Mouse (Mus musculus) midbrain, embryonic 10.5 days (tissue): ENCODE data around the gene Vtn. TPM values are rescaled to one million over a fixed set of nuclear protein-coding genes. Genes with fewer than 3 reads are reported as not detected.

Experiments used
- DNase-seq: peaks from one replicate; pipeline ENCODE4 v3.0.0-alpha.2; 2017; ENCODE audit warnings: low spot score
- H3K27ac ChIP-seq: fragments of 300-500 bp; sonication (generic); replicated peaks from 2 replicates; pipeline ENCODE4 v1.5.1; 2016; ENCODE audit warnings: mild to moderate bottlenecking
- H3K27me3 ChIP-seq: fragments of 300-500 bp; sonication (generic); 2 replicates; pipeline ENCODE4 v1.6.1; 2016; ENCODE audit warnings: low read depth, mild to moderate bottlenecking; ENCODE audit not compliant: poor library complexity, severe bottlenecking
- H3K36me3 ChIP-seq: fragments of 300-500 bp; sonication (generic); 2 replicates; pipeline ENCODE4 v1.6.1; 2016; ENCODE audit warnings: mild to moderate bottlenecking, moderate library complexity
- H3K4me1 ChIP-seq: fragments of 300-500 bp; sonication (generic); 2 replicates; pipeline ENCODE4 v1.6.1; 2016
- H3K4me3 ChIP-seq: fragments of 300-500 bp; sonication (generic); 2 replicates; pipeline ENCODE4 v1.5.1; 2016; ENCODE audit warnings: mild to moderate bottlenecking, moderate library complexity
- H3K9me3 ChIP-seq: fragments of 300-500 bp; sonication (generic); replicated peaks from 2 replicates; pipeline ENCODE4 v1.6.1; 2016; ENCODE audit warnings: mild to moderate bottlenecking
- WGBS: fragments of 180-500 bp; shearing (Covaris S2); methylation state at CpG from one replicate; pipeline ENCODE4 v1.1.7; 2016; 5-methylcytosine and 5-hydroxymethylcytosine counted together
- polyA plus RNA-seq: library from polyadenylated mRNA; unstranded; fragments of >200 nt; fragmentation: Nextera tagmentation; extraction: Ambion mirVana; gene quantifications from 2 replicates; pipeline ENCODE4 v1.2.1, GENCODE M21; 2016

Gene Vtn
- polyA plus RNA-seq, 1 experiment from 2014 or later: 119 TPM

DNA sequence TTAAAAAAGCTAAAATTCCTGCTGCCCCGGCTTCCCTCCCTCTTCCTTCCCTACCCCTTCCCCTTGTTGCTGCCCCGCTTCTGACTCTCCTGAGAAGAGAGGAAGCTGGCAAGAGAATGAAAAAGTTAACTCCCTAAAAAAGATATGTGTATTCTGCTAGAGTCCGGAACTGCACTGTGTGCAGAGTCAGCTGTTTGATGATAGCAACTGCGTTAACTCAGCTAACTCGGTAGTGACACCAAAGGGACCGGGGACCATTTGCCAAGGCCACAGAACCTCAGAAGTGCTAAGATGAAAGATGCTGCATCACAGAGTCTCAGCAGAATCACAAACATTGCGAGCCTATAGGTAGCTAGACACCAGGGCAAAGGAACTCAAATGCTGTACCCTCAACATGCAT, 31.4 kb upstream of the Vtn start:
- 0 out of 2 replicates have a peak, but pooled peaks cover 8% of the 10 kb centered on the region for H3K27me3 ChIP-seq
- no peak overlapping the region for H3K27ac ChIP-seq
- peaks cover 38% of the 10 kb centered on the region for H3K4me1 ChIP-seq
- H3K36me3 ChIP-seq: peaks cover 27% of the 10 kb centered on the region
- WGBS: 90% methylated on average over 7 of the region's 7 CpGs
- H3K9me3 ChIP-seq: no peaks in the 10 kb centered on the region
- DNase-seq: no peak
- H3K4me3 ChIP-seq: no peak overlapping the region

DNA sequence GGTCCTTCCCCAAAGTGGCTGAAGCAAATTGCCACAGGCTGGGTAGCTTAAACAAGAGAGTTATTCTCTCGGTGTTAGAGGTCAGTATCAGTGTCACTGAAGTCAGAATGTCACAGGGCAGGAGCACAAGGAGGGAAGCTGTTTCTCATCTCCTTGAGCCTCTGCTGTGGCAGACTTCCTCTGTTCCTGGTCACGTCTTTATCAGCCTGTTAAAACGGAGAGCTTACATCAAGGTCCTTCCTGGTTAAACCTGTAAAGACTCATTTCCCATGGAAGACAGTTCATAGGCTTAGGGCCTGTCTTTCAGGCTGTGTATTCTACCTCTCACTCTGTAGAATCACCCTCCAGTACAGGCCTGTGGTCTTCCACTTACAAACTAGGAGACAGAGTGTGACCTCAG, 31.0 kb upstream of the Vtn start:
- H3K4me3 ChIP-seq: no peak overlapping the region
- H3K36me3 ChIP-seq: peaks cover 31% of the 10 kb centered on the region

DNA sequence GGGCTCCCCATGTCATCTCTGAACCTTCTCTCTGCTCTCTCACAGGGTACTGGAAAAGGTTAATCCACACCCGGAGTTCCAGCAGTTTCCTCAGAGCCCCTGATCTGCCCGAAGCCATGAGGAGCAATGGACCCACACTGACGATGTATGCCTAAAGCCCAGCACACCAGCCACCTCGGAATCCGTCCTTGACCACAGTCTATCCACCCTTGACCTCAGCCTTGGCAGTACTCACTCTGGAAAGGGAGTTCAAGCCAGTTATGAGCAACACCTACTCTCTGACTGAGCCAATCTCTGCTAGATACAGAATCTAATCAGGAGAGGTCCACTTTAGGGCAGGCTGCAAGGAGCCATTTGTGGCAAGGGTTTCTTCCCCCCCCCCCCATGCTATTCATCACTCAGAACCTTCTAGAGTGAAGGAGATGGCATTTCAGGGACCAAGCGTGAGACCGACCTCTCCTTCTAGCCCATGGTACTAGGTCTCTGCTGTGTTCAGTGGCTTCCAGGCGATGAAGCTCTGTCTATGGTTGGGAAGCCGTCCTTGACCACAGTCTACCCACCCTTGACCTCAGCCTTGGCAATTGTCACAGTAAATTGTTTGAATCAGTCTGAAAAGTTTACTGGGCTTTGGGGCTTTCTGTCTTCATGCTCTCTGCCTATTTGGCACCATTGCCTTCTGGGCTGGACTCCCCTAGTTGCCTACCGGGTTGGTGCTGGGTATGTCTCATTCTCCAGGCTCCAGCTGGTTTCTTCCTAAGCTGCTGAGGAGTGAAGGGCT, 27.4 kb upstream of the Vtn start:
- peaks cover 48% of the 10 kb centered on the region for H3K36me3 ChIP-seq
- 91% methylated on average over 10 of the region's 10 CpGs for WGBS
- no peaks in the 10 kb centered on the region for H3K9me3 ChIP-seq
- no peaks in the 10 kb centered on the region for H3K27me3 ChIP-seq
- peaks cover 6% of the 10 kb centered on the region for H3K4me1 ChIP-seq
- no peak overlapping the region for H3K4me3 ChIP-seq
- no peak for DNase-seq
- no peak overlapping the region for H3K27ac ChIP-seq

More for the DNA sequence above, 31.0 kb upstream of the Vtn start:
- WGBS: 75% methylated on average over 3 of the region's 3 CpGs
- Histone ChIP-seq H3K27ac (no peak overlapping the region), H3K27me3 (0 out of 2 replicates have a peak, but pooled peaks cover 8% of the 10 kb centered on the region), H3K9me3 (no peaks in the 10 kb centered on the region), H3K4me1 (peaks cover 34% of the 10 kb centered on the region)
- DNase-seq: no peak

DNA sequence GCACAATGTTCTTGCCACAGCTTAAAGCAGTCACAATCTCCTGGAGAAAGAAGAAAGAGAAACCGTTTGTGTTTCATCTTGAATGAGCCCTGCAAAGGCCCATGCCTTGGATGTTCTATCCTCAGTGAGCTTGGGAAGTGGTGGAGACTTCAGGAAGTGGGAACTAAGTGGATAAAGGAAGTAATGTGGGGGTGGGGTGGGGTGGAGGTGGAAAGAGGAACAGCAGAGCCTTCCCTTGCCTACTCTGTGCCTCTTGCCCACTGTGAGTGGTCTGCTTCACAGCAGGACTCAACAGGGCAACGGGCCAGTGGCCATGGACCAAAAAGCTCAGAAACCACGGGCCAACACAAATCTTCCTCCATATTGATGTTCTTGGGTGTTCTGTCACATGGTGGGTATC, 23.6 kb upstream of the Vtn start:
- H3K36me3 ChIP-seq: peaks cover 45% of the 10 kb centered on the region
- no peak for DNase-seq
- H3K27me3 ChIP-seq: no peaks in the 10 kb centered on the region
- H3K4me1 ChIP-seq: no peaks in the 10 kb centered on the region
- no peak overlapping the region for H3K4me3 ChIP-seq
- H3K9me3 ChIP-seq: no peaks in the 10 kb centered on the region
- WGBS: 89% methylated on average over 3 of the region's 3 CpGs
- no peak overlapping the region for H3K27ac ChIP-seq

DNA sequence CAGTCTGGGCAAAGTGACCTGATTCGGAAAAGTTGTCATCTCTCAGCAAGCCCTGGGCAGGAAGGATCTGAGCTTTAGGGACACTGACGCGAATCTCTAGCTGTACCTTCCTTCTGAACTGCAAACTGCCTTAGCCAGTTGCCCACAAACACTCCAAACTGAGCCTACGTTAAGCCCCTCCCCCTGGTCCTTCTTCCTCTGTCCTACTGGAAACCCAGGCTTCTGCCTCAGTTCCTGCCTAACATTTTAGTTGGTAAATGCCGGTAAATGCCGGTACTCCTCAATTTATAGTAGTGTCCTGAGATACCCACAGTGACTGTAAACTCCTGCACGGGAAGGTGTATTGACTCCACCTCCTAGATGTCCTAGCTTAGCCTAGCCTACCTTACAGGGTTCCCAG, 15.3 kb upstream of the Vtn start:
- peaks cover 51% of the 10 kb centered on the region for H3K27me3 ChIP-seq
- no peak overlapping the region for H3K4me3 ChIP-seq
- WGBS: 63% methylated on average over 7 of the region's 7 CpGs
- H3K9me3 ChIP-seq: no peaks in the 10 kb centered on the region
- peaks cover 6% of the 10 kb centered on the region for H3K4me1 ChIP-seq
- H3K36me3 ChIP-seq: peaks cover 48% of the 10 kb centered on the region
- DNase-seq: no peak
- H3K27ac ChIP-seq: no peak overlapping the region

DNA sequence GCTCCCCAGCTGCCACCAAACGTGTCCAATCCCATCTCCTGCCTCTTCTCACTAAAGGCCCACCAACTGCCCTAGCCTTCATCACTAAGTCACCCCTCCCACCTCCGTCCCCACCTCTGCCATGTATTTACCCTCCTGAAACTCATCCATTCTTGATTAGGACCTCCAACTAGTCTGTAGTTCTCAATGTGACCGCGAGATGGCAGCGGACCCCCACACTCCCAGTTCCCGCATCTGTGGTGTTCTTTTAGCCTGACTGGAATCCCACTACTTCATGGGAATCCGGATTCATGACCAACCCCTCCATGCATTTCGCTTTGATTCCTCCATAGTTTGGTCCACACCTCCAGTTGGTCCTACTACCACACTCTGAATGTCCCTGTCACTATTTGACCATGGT, 10.7 kb upstream of the Vtn start:
- H3K4me3 ChIP-seq: 0 out of 2 replicates have a peak overlapping the region, but pooled peaks have one; percentile 20
- H3K9me3 ChIP-seq: no peaks in the 10 kb centered on the region
- peaks cover 20% of the 10 kb centered on the region for H3K4me1 ChIP-seq
- H3K27ac ChIP-seq: no peak overlapping the region
- peaks cover 86% of the 10 kb centered on the region for H3K27me3 ChIP-seq
- peaks cover 24% of the 10 kb centered on the region for H3K36me3 ChIP-seq
- DNase-seq: peak; percentile 81
- WGBS: 3% methylated on average over 8 of the region's 8 CpGs

DNA sequence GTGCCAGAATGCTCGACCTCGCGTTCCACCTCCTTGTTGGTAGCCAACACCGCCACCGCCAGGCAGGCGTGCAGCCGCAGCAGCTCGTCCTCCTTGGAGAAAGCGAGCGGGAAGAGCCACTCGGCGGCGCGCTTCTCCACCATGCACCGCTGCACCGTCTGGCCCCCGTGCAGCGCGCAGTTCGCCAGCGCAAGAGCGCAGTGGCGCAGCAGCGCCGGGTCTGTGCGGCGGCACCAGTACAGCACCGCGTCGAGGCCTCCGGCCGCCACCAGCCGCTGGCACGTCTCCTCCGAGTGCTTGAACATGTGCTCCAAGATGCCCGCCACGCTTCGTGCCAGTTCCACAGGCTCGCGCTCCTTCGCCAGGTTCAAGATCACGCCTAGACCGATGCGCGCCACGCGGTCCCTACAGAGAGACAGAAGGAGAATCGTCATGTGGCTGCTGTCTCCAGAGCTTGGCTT, 8.1 kb upstream of the Vtn start:
- H3K4me1 ChIP-seq: peaks cover 24% of the 10 kb centered on the region
- H3K9me3 ChIP-seq: no peaks in the 10 kb centered on the region
- DNase-seq: peak; percentile 74
- H3K27ac ChIP-seq: peak overlapping the region; percentile 55; the same call in 1 of the 2 replicates
- 8% methylated on average over 48 of the region's 48 CpGs for WGBS
- H3K27me3 ChIP-seq: peaks cover 94% of the 10 kb centered on the region
- peak overlapping the region; percentile 50 for H3K4me3 ChIP-seq
- H3K36me3 ChIP-seq: peaks cover 19% of the 10 kb centered on the region

DNA sequence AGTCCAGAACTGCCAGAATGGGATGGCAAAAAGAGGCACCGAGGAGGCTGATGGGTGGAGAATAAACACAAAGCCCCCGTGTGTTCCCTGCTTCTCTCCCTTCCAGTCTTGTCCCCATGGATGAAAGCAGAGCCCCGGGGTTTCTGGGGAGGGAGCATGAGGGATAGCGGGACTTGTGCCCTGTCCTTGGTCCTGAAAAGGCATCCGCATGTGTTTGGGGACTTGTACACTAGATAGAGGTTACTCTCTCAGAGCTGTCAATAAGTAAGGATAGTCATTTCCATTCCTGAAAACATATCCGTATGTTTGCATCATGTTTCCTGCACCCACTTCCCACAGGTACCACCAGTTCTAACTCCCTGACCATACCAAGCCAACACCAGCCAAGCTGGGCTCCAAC, 3.0 kb upstream of the Vtn start:
- DNase-seq: peak; percentile 51
- 6% methylated on average over 6 of the region's 6 CpGs for WGBS
- peak overlapping the region; percentile 73 for H3K4me3 ChIP-seq

DNA sequence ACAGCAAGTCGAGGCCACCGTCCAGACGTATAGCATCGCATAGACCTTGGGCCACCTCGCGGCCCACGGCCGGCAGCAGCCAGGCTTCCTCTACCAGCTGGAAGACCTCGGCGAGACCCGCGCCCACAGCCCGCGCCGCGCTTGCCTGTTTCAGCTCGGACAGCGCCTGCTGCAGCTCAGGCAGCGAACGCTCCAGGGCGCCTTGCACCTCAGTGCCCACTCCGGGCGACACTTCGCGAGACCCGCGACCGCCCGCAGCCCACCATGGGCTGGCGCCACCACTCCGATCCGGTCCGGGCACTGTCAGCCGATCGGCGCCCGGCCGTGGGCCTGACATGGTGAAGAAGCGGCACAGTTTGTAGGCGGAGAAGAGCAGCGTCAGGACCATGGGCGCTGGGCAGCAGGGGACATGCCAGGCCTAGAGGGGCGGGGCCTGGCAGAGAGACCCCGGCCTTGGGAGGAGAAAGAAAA, 1.8 kb upstream of the Vtn start:
- WGBS: under 1% methylated on average over 44 of the region's 44 CpGs
- H3K27me3 ChIP-seq: peaks cover 77% of the 10 kb centered on the region
- H3K27ac ChIP-seq: peak overlapping the region; percentile 80
- DNase-seq: peak; percentile 60
- H3K4me1 ChIP-seq: peaks cover 59% of the 10 kb centered on the region
- H3K36me3 ChIP-seq: no peaks in the 10 kb centered on the region
- peak overlapping the region; percentile 73 for H3K4me3 ChIP-seq
- no peaks in the 10 kb centered on the region for H3K9me3 ChIP-seq

More for the DNA sequence above, 3.0 kb upstream of the Vtn start:
- Histone ChIP-seq H3K27ac (no peak overlapping the region), H3K4me1 (peaks cover 59% of the 10 kb centered on the region), H3K36me3 (no peaks in the 10 kb centered on the region), H3K9me3 (no peaks in the 10 kb centered on the region), H3K27me3 (peaks cover 84% of the 10 kb centered on the region)

DNA sequence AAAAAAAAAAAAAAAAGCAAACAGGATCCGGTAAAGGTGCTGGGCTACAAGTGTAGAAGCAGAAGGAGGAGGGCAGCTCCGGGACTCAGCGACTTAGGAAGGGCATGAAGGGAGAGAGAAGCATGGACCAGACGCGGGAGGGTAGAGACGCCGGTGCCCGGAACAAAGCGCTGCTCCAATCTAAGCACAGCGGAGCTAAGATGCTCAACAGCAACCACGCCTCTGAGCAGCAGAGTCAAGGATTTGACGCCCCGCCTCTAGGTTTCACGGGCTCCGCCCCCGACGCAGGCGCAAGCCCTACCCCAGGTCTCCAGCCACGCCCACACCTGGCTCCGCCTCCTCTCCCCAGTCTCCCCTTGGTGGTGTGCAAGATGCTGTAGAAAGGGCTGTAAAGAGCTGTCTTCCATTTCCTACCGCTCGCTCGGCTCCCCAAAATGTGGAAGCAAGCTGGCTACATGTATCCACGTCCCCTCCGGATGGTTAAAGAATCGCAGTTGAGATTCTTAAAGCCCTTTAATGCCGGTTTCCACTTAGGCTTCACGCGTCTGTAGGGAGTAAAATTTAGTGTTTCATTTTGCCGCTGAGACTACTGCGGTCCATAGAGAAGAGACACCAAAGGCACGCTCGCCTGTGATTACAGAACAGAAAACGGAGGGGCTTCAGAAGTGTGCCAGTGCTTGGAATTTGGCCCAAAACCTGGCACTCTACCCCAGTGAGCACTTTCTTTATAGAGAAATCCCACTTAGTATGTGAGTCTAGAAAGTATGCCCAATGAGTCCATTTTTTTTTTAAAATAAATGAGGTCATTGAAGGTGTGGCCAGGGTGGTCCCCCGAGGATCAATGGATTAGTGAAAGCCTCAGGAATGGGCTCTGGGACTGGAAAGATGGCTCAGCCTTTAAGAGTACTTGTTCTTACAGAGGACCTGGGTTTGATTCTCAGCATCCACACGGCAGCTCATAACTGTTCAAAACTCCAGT, 1.1 kb upstream of the Vtn start, which contains the start of gene Sarm1:
Sarm1 (minus strand) TSS at position 211 of the 979 bp plus-strand sequence.
- peak within 1 kb of the TSS; percentile 73 for H3K4me3 ChIP-seq
- peaks cover 70% of the 10 kb centered on the region for H3K27me3 ChIP-seq
- WGBS: 4% methylated on average over 36 of the region's 36 CpGs
- peak; percentile 96 for DNase-seq
- H3K4me1 ChIP-seq: peaks cover 59% of the 10 kb centered on the region
- peak within 1 kb of the TSS; percentile 80 for H3K27ac ChIP-seq
- no peaks in the 10 kb centered on the region for H3K9me3 ChIP-seq
- no peaks in the 10 kb centered on the region for H3K36me3 ChIP-seq

DNA sequence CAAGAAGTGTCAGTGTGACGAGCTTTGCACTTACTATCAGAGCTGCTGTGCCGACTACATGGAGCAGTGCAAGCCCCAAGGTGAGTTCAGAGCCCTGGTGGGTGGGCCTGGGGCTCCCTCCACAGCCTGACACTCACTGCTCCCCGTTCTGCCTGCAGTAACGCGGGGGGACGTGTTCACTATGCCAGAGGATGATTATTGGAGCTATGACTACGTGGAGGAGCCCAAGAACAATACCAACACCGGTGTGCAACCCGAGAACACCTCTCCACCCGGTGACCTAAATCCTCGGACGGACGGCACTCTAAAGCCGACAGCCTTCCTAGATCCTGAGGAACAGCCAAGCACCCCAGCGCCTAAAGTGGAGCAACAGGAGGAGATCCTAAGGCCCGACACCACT, 652 bp downstream of the Vtn start:
- peak overlapping the region; percentile 73 for H3K4me3 ChIP-seq
- peaks cover 59% of the 10 kb centered on the region for H3K4me1 ChIP-seq
- H3K27me3 ChIP-seq: peaks cover 59% of the 10 kb centered on the region
- no peak for DNase-seq
- H3K9me3 ChIP-seq: no peaks in the 10 kb centered on the region
- 45% methylated on average over 16 of the region's 16 CpGs for WGBS
- no peaks in the 10 kb centered on the region for H3K36me3 ChIP-seq
- peak overlapping the region; percentile 80 for H3K27ac ChIP-seq

DNA sequence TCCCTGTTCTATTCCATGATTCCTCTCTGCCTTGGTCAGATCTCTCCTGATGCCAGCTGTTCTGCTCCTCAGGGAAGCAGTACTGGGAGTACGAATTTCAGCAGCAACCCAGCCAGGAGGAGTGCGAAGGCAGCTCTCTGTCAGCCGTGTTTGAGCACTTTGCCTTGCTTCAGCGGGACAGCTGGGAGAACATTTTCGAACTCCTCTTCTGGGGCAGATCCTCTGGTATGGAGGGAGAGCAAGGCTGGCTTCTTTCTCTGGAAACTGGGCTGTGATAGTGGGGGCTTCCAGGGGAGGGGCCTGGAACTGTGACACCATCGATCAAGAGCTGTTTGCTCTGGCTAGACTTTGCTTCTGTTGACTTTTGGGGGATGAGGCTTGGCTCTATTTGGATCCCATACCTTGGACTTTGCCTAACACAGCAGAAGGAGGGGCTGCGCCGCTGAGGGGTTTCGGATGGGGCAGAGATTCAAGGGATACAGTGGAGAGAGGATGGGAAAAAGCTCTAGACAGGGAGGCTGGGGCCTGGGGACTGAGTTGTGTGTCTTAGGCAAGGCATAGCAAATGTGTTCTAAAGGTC, 1.8 kb downstream of the Vtn start:
- Histone ChIP-seq H3K27ac (peak overlapping the region; percentile 80), H3K4me3 (peak overlapping the region; percentile 73), H3K36me3 (peaks cover 9% of the 10 kb centered on the region), H3K4me1 (peaks cover 56% of the 10 kb centered on the region), H3K9me3 (no peaks in the 10 kb centered on the region), H3K27me3 (peaks cover 47% of the 10 kb centered on the region)
- DNase-seq: no peak
- 83% methylated on average over 9 of the region's 9 CpGs for WGBS
